10 mouse cellular contexts compared by ENCODE assay signal in the genomic region with DNA sequence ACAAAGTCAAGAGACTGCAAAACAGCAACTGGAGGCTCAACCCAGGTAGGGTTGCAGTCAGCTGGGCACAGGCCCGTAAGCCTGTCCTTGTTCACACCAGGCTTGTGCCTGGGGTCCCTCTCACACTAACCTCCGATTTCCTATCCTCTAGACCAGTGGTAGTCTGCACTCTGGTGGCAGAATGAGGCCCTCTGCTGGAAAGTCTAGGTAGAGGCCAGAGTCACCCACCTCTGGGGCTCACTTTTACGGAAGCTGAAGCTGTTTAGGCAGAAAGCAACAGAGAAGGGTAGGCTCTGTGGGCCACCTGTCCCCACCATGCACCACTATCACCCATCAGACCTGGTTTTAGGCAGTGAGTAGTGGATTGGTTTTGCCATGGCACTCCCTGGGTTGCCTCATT.
DNase-seq lines count a peak whose midpoint lies in the region; ATAC-seq and TF ChIP-seq lines count a peak whose summit lies in the region.
"Had no signal": no experiment of that assay in that cellular context is flagged by ENCODE, and none has a peak within 500 bp of the region (broad histone marks: within the 10 kb centered on the region; RNA-seq: fewer than 3 reads in every experiment).

No protein-coding gene starts in this region.

- no peak for DNase-seq in cerebellum, adult 2 months
- no peak for DNase-seq in cerebellum, adult 11-12 months
- DNase-seq in kidney, adult 9 months = peak; percentile 69
- peak; percentile 60 for DNase-seq in ES-CJ7 (ENCODE audit: low read depth, low spot score)
- DNase-seq in liver, embryonic 14.5 days (ENCODE audit: low read depth in 3 of 3, low spot score in 3 of 3) = no peak
- no peak for DNase-seq in right cerebral cortex, postnatal 4 days
- DNase-seq in adrenal gland, postnatal 36 days = no peak

- no peak overlapping the region for H3K9ac ChIP-seq in kidney, embryonic 15.5 days
- H3K9ac ChIP-seq in liver, embryonic 14.5 days (replicated peaks) = no peak overlapping the region
- H3K9ac ChIP-seq: heart, embryonic 15.5 days; limb, embryonic 12.5 days had no signal

- H3K4me1 ChIP-seq in cerebellum, adult 2 months (ENCODE audit: control insufficient read depth, insufficient read depth, low read length) = no peaks in the 10 kb centered on the region
- peaks cover 29% of the 10 kb centered on the region for H3K4me1 ChIP-seq in kidney, embryonic 15.5 days
- H3K4me1 ChIP-seq in liver, embryonic 14.5 days (replicated peaks; ENCODE audit: control insufficient read depth in 2 of 2, insufficient read depth in 2 of 2, low read length in 1 of 2) = no peaks in the 10 kb centered on the region
- H3K4me1 ChIP-seq: limb, embryonic 12.5 days had no signal

- H3K27me3 ChIP-seq in cerebellum, adult 2 months (ENCODE audit: control insufficient read depth, insufficient read depth, low read length) = no peaks in the 10 kb centered on the region
- no peaks in the 10 kb centered on the region for H3K27me3 ChIP-seq in kidney, embryonic 15.5 days
- no peaks in the 10 kb centered on the region for H3K27me3 ChIP-seq in liver, embryonic 14.5 days (ENCODE audit: control insufficient read depth, insufficient read depth, low read length)
- H3K27me3 ChIP-seq: heart, embryonic 15.5 days; limb, embryonic 12.5 days had no signal

- TF ChIP-seq POLR2A in cerebellum, adult 2 months (IDR thresholded peaks at IDR 0.05; ENCODE audit: borderline replicate concordance, insufficient read depth, low read length) = no peak

- no peak for TF ChIP-seq EP300 in liver, embryonic 14.5 days (IDR thresholded peaks at IDR 0.05; ENCODE audit: low read depth)

- TF ChIP-seq CTCF in cerebellum, adult 2 months (IDR thresholded peaks at IDR 0.05; ENCODE audit: borderline replicate concordance, insufficient read depth, low read depth, low read length) = peak; percentile 25; the same call in 1 of the 2 replicates
- peak; percentile 48 for TF ChIP-seq CTCF in liver, embryonic 14.5 days (IDR thresholded peaks at IDR 0.05; ENCODE audit: low read depth)

- no peak overlapping the region for H3K4me3 ChIP-seq in cerebellum, adult 2 months (replicated peaks; ENCODE audit: insufficient read depth, low read depth, low read length)
- H3K4me3 ChIP-seq in kidney, embryonic 15.5 days (replicated peaks) = no peak overlapping the region
- H3K4me3 ChIP-seq in liver, embryonic 14.5 days (ENCODE audit: insufficient read depth in 1 of 2, low read depth in 2 of 2, low read length in 2 of 2) = no peak overlapping the region
- H3K4me3 ChIP-seq: heart, embryonic 15.5 days; limb, embryonic 12.5 days had no signal

- H3K9me3 ChIP-seq in kidney, embryonic 15.5 days (replicated peaks) = no peaks in the 10 kb centered on the region
- no peaks in the 10 kb centered on the region for H3K9me3 ChIP-seq in liver, embryonic 14.5 days (ENCODE audit: control insufficient read depth, low read length)
- H3K9me3 ChIP-seq: heart, embryonic 15.5 days; limb, embryonic 12.5 days had no signal

- ATAC-seq in kidney, embryonic 15.5 days (replicated peaks; ENCODE audit: low FRiP score) = no peak
- no peak for ATAC-seq in liver, embryonic 14.5 days (ENCODE audit: insufficient read depth)

- H3K36me3 ChIP-seq in kidney, embryonic 15.5 days = peaks cover 89% of the 10 kb centered on the region
- H3K36me3 ChIP-seq in liver, embryonic 14.5 days (replicated peaks; ENCODE audit: control insufficient read depth, insufficient read depth, low read depth) = peaks cover 2% of the 10 kb centered on the region; the same call in 1 of the 2 replicates

- no peak overlapping the region for H3K4me2 ChIP-seq in kidney, embryonic 15.5 days
- no peak overlapping the region for H3K4me2 ChIP-seq in liver, embryonic 14.5 days (ENCODE audit: low read depth)
- H3K4me2 ChIP-seq: heart, embryonic 15.5 days; limb, embryonic 12.5 days had no signal

- WGBS in cerebellum, adult 2 months = 83% methylated on average over 3 of the region's 3 CpGs
- WGBS in kidney, embryonic 15.5 days = 69% methylated on average over 3 of the region's 3 CpGs
- WGBS in liver, embryonic 14.5 days (ENCODE audit: insufficient replicate concordance) = 77% methylated on average over 3 of the region's 3 CpGs

- H3K27ac ChIP-seq in cerebellum, adult 2 months (ENCODE audit: insufficient read depth, low read length) = no peak overlapping the region
- H3K27ac ChIP-seq in kidney, embryonic 15.5 days = no peak overlapping the region
- H3K27ac ChIP-seq in liver, embryonic 14.5 days = no peak overlapping the region
- H3K27ac ChIP-seq: heart, embryonic 15.5 days; limb, embryonic 12.5 days had no signal

Comparison
In these comparisons a context has a peak if more than half of its experiments do, and no peak if none do; other contexts are left out.
1. DNase-seq: peak in kidney, adult 9 months (single experiment) and ES-CJ7 (single experiment); none in cerebellum, adult 2 months (0 of 2), cerebellum, adult 11-12 months (single experiment), liver, embryonic 14.5 days (0 of 3), right cerebral cortex, postnatal 4 days (single experiment) and adrenal gland, postnatal 36 days (0 of 2).